Mouse (Mus musculus): ENCODE results near the gene AA792892. TPM values are rescaled to one million over a fixed set of nuclear protein-coding genes. Genes with fewer than 3 reads are reported as not detected.
"Not testable (repeated sequence)": the region's sequence is repeated elsewhere in the genome, so short reads cannot be mapped to it uniquely, and the experiment has no call there.

Gene AA792892
- total RNA-seq (2021) = not detected
- long read RNA-seq, experiment 1 = 0 reads
- long read RNA-seq, experiment 2 = 0 reads

GRCm38 (mm10) chr5:94339449-94339848 lies at the start of gene AA792892:
Gene AA792892 (plus strand): TSS chr5:94339749.
- not testable (repeated sequence) for DNase-seq (ENCODE audit: low spot score in 2 of 2)

GRCm38 (mm10) chr5:94306696-94307095 lies 32.9 kb upstream of the AA792892 start, which contains the start of gene A430089I19Rik:
Gene A430089I19Rik (minus strand): TSS chr5:94306796.
- DNase-seq (ENCODE audit: low spot score in 2 of 2) = not testable (repeated sequence)

- DNase-seq (ENCODE audit: low spot score in 2 of 2) = not testable (repeated sequence)
These were observed 25.4 kb upstream of the AA792892 start, which contains the start of gene Gm6502 for GRCm38 (mm10) chr5:94314135-94314534. Gene Gm6502 (plus strand): TSS chr5:94314435.

Other genes starting within 250 kb of the AA792892 start
- gene Gm3106, start 121.7 kb upstream of the AA792892 start, total RNA-seq (2021) = not detected
- not detected for gene A430089I19Rik, start 33.0 kb upstream of the AA792892 start, total RNA-seq (2021)
- gene Gm6502, start 25.3 kb upstream of the AA792892 start, total RNA-seq (2021) = not detected
- not detected for gene Gm7682, start 106.0 kb downstream of the AA792892 start, total RNA-seq (2021)
- not detected for gene Gm3139, start 186.5 kb downstream of the AA792892 start, total RNA-seq (2021)